Mouse (Mus musculus): ENCODE measurements around the gene Fez1. TPM values are rescaled to one million over a fixed set of nuclear protein-coding genes. Genes with fewer than 3 reads are reported as not detected.

Gene Fez1
- polyA plus RNA-seq, 1 experiment from 2014 or later = 446 TPM

GRCm38 (mm10) chr9:36876787-36877186 lies 55.1 kb downstream of the Fez1 start:
- Histone ChIP-seq H3K4me3 (replicated peaks) (no peak overlapping the region), H3K4me1 (peaks cover 12% of the 10 kb centered on the region), H3K9me3 (no peaks in the 10 kb centered on the region), H3K9ac (no peak overlapping the region), H3K36me3 (replicated peaks) (peaks cover 84% of the 10 kb centered on the region), H3K4me2 (no peak overlapping the region), H3K27ac (no peak overlapping the region), H3K27me3 (no peaks in the 10 kb centered on the region)
- no peak for ATAC-seq (ENCODE audit: low FRiP score)

GRCm38 (mm10) chr9:36881615-36882014 lies 60.0 kb downstream of the Fez1 start:
- Histone ChIP-seq H3K4me2 (0 out of 2 replicates have a peak overlapping the region, but pooled peaks have one; percentile 15), H3K27me3 (no peaks in the 10 kb centered on the region)

GRCm38 (mm10) chr9:36882034-36882745 lies 60.5 kb downstream of the Fez1 start:
- Histone ChIP-seq H3K4me2 (peak overlapping the region; percentile 13), H3K9ac (no peak overlapping the region), H3K36me3 (replicated peaks) (peaks cover 31% of the 10 kb centered on the region), H3K4me1 (peaks cover 24% of the 10 kb centered on the region), H3K27ac (peak overlapping the region; percentile 88), H3K4me3 (replicated peaks) (no peak overlapping the region), H3K9me3 (no peaks in the 10 kb centered on the region), H3K27me3 (no peaks in the 10 kb centered on the region)
- WGBS = 30% methylated on average over 8 of the region's 8 CpGs
- ATAC-seq (ENCODE audit: low FRiP score) = peak; percentile 90

More at GRCm38 (mm10) chr9:36881615-36882014, 60.0 kb downstream of the Fez1 start:
- ATAC-seq (ENCODE audit: low FRiP score) = peak; percentile 58
- peaks cover 37% of the 10 kb centered on the region for H3K36me3 ChIP-seq (replicated peaks)
- H3K9me3 ChIP-seq = no peaks in the 10 kb centered on the region
- H3K9ac ChIP-seq = no peak overlapping the region
- H3K4me1 ChIP-seq = peaks cover 24% of the 10 kb centered on the region
- no peak overlapping the region for H3K4me3 ChIP-seq (replicated peaks)
- 49% methylated on average over 5 of the region's 5 CpGs for WGBS
- peak overlapping the region; percentile 88 for H3K27ac ChIP-seq

GRCm38 (mm10) chr9:36883569-36883968 lies 61.9 kb downstream of the Fez1 start:
- H3K27me3 ChIP-seq = no peaks in the 10 kb centered on the region
- ATAC-seq (ENCODE audit: low FRiP score) = no peak
- H3K9ac ChIP-seq = no peak overlapping the region
- H3K9me3 ChIP-seq = no peaks in the 10 kb centered on the region
- WGBS = 68% methylated on average over 3 of the region's 3 CpGs
- H3K4me2 ChIP-seq = no peak overlapping the region
- H3K4me1 ChIP-seq = peaks cover 24% of the 10 kb centered on the region
- peaks cover 19% of the 10 kb centered on the region for H3K36me3 ChIP-seq (replicated peaks)
- H3K27ac ChIP-seq = no peak overlapping the region
- H3K4me3 ChIP-seq (replicated peaks) = no peak overlapping the region

- Histone ChIP-seq H3K4me1 (peaks cover 24% of the 10 kb centered on the region), H3K9ac (no peak overlapping the region), H3K4me3 (replicated peaks) (no peak overlapping the region), H3K9me3 (no peaks in the 10 kb centered on the region), H3K4me2 (no peak overlapping the region), H3K27ac (no peak overlapping the region), H3K36me3 (replicated peaks) (peaks cover 2% of the 10 kb centered on the region), H3K27me3 (no peaks in the 10 kb centered on the region)
- ATAC-seq (ENCODE audit: low FRiP score) = no peak
- WGBS = 65% methylated on average over 3 of the region's 3 CpGs
Observed at GRCm38 (mm10) chr9:36885237-36885636, 63.6 kb downstream of the Fez1 start.

- Histone ChIP-seq H3K27ac (no peak overlapping the region), H3K4me3 (replicated peaks) (no peak overlapping the region), H3K27me3 (no peaks in the 10 kb centered on the region), H3K9ac (no peak overlapping the region), H3K36me3 (replicated peaks) (peaks cover 22% of the 10 kb centered on the region), H3K9me3 (no peaks in the 10 kb centered on the region), H3K4me1 (no peaks in the 10 kb centered on the region), H3K4me2 (no peak overlapping the region)
- 32% methylated on average over 4 of the region's 4 CpGs for WGBS
- ATAC-seq (ENCODE audit: low FRiP score) = no peak; the same call in 1 of the 2 replicates
Observed at GRCm38 (mm10) chr9:36890552-36890951, 68.9 kb downstream of the Fez1 start.

GRCm38 (mm10) chr9:36893413-36893990 lies 71.8 kb downstream of the Fez1 start:
- no peaks in the 10 kb centered on the region for H3K27me3 ChIP-seq
- WGBS = 87% methylated on average over 6 of the region's 6 CpGs
- no peak for ATAC-seq (ENCODE audit: low FRiP score)
- no peak overlapping the region for H3K4me2 ChIP-seq
- H3K9ac ChIP-seq = no peak overlapping the region
- H3K4me3 ChIP-seq (replicated peaks) = no peak overlapping the region
- H3K9me3 ChIP-seq = no peaks in the 10 kb centered on the region
- H3K27ac ChIP-seq = no peak overlapping the region
- peaks cover 30% of the 10 kb centered on the region for H3K36me3 ChIP-seq (replicated peaks)
- no peaks in the 10 kb centered on the region for H3K4me1 ChIP-seq

- ATAC-seq (ENCODE audit: low FRiP score) = no peak
- Histone ChIP-seq H3K9ac (no peak overlapping the region), H3K27ac (no peak overlapping the region), H3K4me2 (no peak overlapping the region), H3K4me1 (no peaks in the 10 kb centered on the region), H3K36me3 (replicated peaks) (peaks cover 33% of the 10 kb centered on the region), H3K9me3 (no peaks in the 10 kb centered on the region), H3K4me3 (replicated peaks) (no peak overlapping the region), H3K27me3 (no peaks in the 10 kb centered on the region)
- 90% methylated on average over 7 of the region's 7 CpGs for WGBS
Observed at GRCm38 (mm10) chr9:36894242-36894641, 72.6 kb downstream of the Fez1 start.

- Histone ChIP-seq H3K27me3 (no peaks in the 10 kb centered on the region), H3K27ac (no peak overlapping the region), H3K4me2 (no peak overlapping the region), H3K9ac (no peak overlapping the region), H3K4me1 (no peaks in the 10 kb centered on the region), H3K4me3 (replicated peaks) (no peak overlapping the region), H3K36me3 (replicated peaks) (peaks cover 37% of the 10 kb centered on the region), H3K9me3 (no peaks in the 10 kb centered on the region)
- 81% methylated on average over 8 of the region's 8 CpGs for WGBS
- ATAC-seq (ENCODE audit: low FRiP score) = peak; percentile 81; the same call in 1 of the 2 replicates
Observed at GRCm38 (mm10) chr9:36895009-36895693, 73.5 kb downstream of the Fez1 start.

- WGBS = 93% methylated on average over 3 of the region's 3 CpGs
- Histone ChIP-seq H3K36me3 (replicated peaks) (peaks cover 18% of the 10 kb centered on the region; the same call in 1 of the 2 replicates), H3K4me3 (replicated peaks) (no peak overlapping the region), H3K27ac (no peak overlapping the region), H3K4me1 (no peaks in the 10 kb centered on the region), H3K4me2 (no peak overlapping the region), H3K9me3 (no peaks in the 10 kb centered on the region), H3K27me3 (no peaks in the 10 kb centered on the region), H3K9ac (no peak overlapping the region)
- no peak for ATAC-seq (ENCODE audit: low FRiP score)
Observed at GRCm38 (mm10) chr9:36898560-36898959, 76.9 kb downstream of the Fez1 start.

- Histone ChIP-seq H3K36me3 (replicated peaks) (peaks cover 15% of the 10 kb centered on the region; the same call in 1 of the 2 replicates), H3K9me3 (no peaks in the 10 kb centered on the region)
- 90% methylated on average over 4 of the region's 4 CpGs for WGBS
Observed at GRCm38 (mm10) chr9:36900464-36900863, 78.8 kb downstream of the Fez1 start.

GRCm38 (mm10) chr9:36905452-36905851 lies 83.8 kb downstream of the Fez1 start:
- Histone ChIP-seq H3K9me3 (no peaks in the 10 kb centered on the region), H3K4me1 (no peaks in the 10 kb centered on the region), H3K27ac (no peak overlapping the region), H3K36me3 (replicated peaks) (no peaks in the 10 kb centered on the region; the same call in 1 of the 2 replicates), H3K27me3 (no peaks in the 10 kb centered on the region), H3K4me2 (no peak overlapping the region), H3K9ac (no peak overlapping the region), H3K4me3 (replicated peaks) (no peak overlapping the region)
- ATAC-seq (ENCODE audit: low FRiP score) = no peak
- WGBS = 73% methylated on average over 4 of the region's 4 CpGs

More at GRCm38 (mm10) chr9:36900464-36900863, 78.8 kb downstream of the Fez1 start:
- ATAC-seq (ENCODE audit: low FRiP score) = no peak
- H3K9ac ChIP-seq = no peak overlapping the region
- H3K4me2 ChIP-seq = no peak overlapping the region
- H3K4me3 ChIP-seq (replicated peaks) = no peak overlapping the region
- H3K27me3 ChIP-seq = no peaks in the 10 kb centered on the region
- H3K4me1 ChIP-seq = no peaks in the 10 kb centered on the region
- no peak overlapping the region for H3K27ac ChIP-seq
